Mouse (Mus musculus): ENCODE results near the gene Tmem220. TPM values are rescaled to one million over a fixed set of nuclear protein-coding genes. Genes with fewer than 3 reads are reported as not detected.

Tmem220 gene
- polyA plus RNA-seq, 1 experiment from 2014 or later: 0.50 TPM

- no peak overlapping the region for H3K27ac ChIP-seq (ENCODE audit: low read depth, low read length)
- H3K36me3 ChIP-seq (ENCODE audit: control insufficient read depth, insufficient read depth, low read length): no peaks in the 10 kb centered on the region
- no peak overlapping the region for H3K4me2 ChIP-seq (ENCODE audit: low read length)
- 84% methylated on average over 13 of the region's 13 CpGs for WGBS
- no peak overlapping the region for H3K9ac ChIP-seq (ENCODE audit: low read depth, low read length)
- no peak overlapping the region for H3K4me3 ChIP-seq (ENCODE audit: low read length)
- no peaks in the 10 kb centered on the region for H3K4me1 ChIP-seq (ENCODE audit: control insufficient read depth, insufficient read depth, low read depth, low read length)
- no peaks in the 10 kb centered on the region for H3K9me3 ChIP-seq (ENCODE audit: control insufficient read depth, low read length)
- no peak for ATAC-seq
- peaks cover 4% of the 10 kb centered on the region; the same call in 1 of the 2 replicates for H3K27me3 ChIP-seq (replicated peaks; ENCODE audit: control insufficient read depth, insufficient read depth, low read length)
Observed at GRCm38 (mm10) chr11:67082793-67083192, 57.8 kb downstream of the Tmem220 start.

DNA sequence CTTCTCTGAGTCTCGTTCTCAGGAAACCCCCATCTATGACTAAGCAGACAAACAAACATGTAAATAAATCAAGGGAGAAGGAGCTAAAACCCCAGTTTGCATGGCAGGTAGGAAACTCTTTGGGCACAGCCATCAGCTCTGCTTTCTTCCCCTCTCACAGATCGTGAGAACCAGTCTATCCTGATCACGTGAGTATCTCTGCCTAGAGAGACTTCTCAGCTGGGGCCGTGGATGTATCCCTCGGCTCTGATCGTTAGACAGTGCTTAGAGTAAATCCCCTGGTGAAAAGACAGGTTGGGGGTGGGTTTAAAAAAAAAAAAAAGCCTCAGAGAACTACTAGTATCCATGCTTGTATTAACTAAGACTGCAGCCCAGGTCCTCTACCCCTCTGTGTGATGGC is 58.3 kb downstream of the Tmem220 start:
- no peaks in the 10 kb centered on the region for H3K36me3 ChIP-seq (ENCODE audit: control insufficient read depth, insufficient read depth, low read length)
- 72% methylated on average over 6 of the region's 6 CpGs for WGBS
- H3K4me2 ChIP-seq (ENCODE audit: low read length): no peak overlapping the region
- ATAC-seq: no peak
- H3K27ac ChIP-seq (ENCODE audit: low read depth, low read length): no peak overlapping the region
- H3K9ac ChIP-seq (ENCODE audit: low read depth, low read length): no peak overlapping the region
- no peaks in the 10 kb centered on the region for H3K4me1 ChIP-seq (ENCODE audit: control insufficient read depth, insufficient read depth, low read depth, low read length)
- peaks cover 4% of the 10 kb centered on the region; the same call in 1 of the 2 replicates for H3K27me3 ChIP-seq (replicated peaks; ENCODE audit: control insufficient read depth, insufficient read depth, low read length)
- H3K4me3 ChIP-seq (ENCODE audit: low read length): no peak overlapping the region
- no peaks in the 10 kb centered on the region for H3K9me3 ChIP-seq (ENCODE audit: control insufficient read depth, low read length)

DNA sequence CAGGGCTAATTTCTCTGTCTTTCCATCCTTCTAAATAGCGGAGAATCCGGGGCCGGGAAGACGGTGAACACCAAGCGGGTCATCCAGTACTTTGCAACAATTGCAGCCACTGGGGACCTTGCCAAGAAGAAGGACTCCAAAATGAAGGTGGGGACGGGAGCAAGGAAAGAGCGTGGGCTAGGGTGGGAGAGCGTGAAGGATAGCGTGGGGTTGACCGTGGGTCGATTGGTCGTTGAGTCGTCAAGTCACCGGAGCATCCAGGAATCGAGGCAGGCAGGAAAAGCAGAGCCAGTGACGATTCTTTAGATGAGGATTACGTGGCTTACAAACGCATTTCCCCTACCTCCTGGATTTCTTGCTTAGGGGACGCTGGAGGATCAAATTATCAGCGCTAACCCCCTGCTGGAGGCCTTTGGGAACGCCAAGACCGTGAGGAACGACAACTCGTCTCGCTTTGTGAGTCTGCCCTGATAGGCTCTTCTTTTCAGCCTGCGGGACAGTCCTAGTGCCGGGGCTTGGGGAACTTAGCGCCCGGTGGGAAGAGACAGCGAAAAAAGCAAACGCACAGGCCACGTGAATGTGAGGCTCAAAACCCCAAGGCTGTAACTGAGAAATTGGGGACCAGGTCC is 58.9 kb downstream of the Tmem220 start:
- Histone ChIP-seq H3K9me3 (ENCODE audit: control insufficient read depth, low read length) (no peaks in the 10 kb centered on the region), H3K4me2 (ENCODE audit: low read length) (0 out of 2 replicates have a peak overlapping the region, but pooled peaks have one; percentile 21), H3K4me3 (ENCODE audit: low read length) (no peak overlapping the region), H3K4me1 (ENCODE audit: control insufficient read depth, insufficient read depth, low read depth, low read length) (no peaks in the 10 kb centered on the region), H3K27me3 (replicated peaks; ENCODE audit: control insufficient read depth, insufficient read depth, low read length) (peaks cover 4% of the 10 kb centered on the region; the same call in 1 of the 2 replicates), H3K27ac (ENCODE audit: low read depth, low read length) (no peak overlapping the region), H3K36me3 (ENCODE audit: control insufficient read depth, insufficient read depth, low read length) (no peaks in the 10 kb centered on the region), H3K9ac (ENCODE audit: low read depth, low read length) (no peak overlapping the region)
- 43% methylated on average over 32 of the region's 32 CpGs for WGBS
- ATAC-seq: no peak

Other genes starting within 250 kb of the Tmem220 start
- 3.0 and 4.8 TPM in 2 replicates for gene Pirt, start 113.2 kb upstream of the Tmem220 start, polyA plus RNA-seq (2015; fragmentation: Nextera tagmentation; extraction: Ambion mirVana)
- not detected in 2 replicates for gene Tmem238l, start 68.5 kb upstream of the Tmem220 start, polyA plus RNA-seq (2015; fragmentation: Nextera tagmentation; extraction: Ambion mirVana)
- gene Adprm, start 27.4 kb downstream of the Tmem220 start, polyA plus RNA-seq (2015; fragmentation: Nextera tagmentation; extraction: Ambion mirVana): 30.3 and 30.8 TPM in 2 replicates
- 9.6 and 12.0 TPM in 2 replicates for gene Sco1, start 27.5 kb downstream of the Tmem220 start, polyA plus RNA-seq (2015; fragmentation: Nextera tagmentation; extraction: Ambion mirVana)
- gene Myh3, start 53.1 kb downstream of the Tmem220 start, polyA plus RNA-seq (2015; fragmentation: Nextera tagmentation; extraction: Ambion mirVana): 0.29 and 11.0 TPM in 2 replicates
- gene Myh2, start 145.9 kb downstream of the Tmem220 start, polyA plus RNA-seq (2015; fragmentation: Nextera tagmentation; extraction: Ambion mirVana): 0.15 and 0.21 TPM in 2 replicates
- 0.10 and 0.13 TPM in 2 replicates for gene Myh1, start 174.9 kb downstream of the Tmem220 start, polyA plus RNA-seq (2015; fragmentation: Nextera tagmentation; extraction: Ambion mirVana)
- 0.04 and 0.05 TPM in 2 replicates for gene Myh4, start 212.9 kb downstream of the Tmem220 start, polyA plus RNA-seq (2015; fragmentation: Nextera tagmentation; extraction: Ambion mirVana)